Mouse (Mus musculus) lung, postnatal 0 days (tissue): ENCODE measurements around the gene Capn5. TPM values are rescaled to one million over a fixed set of nuclear protein-coding genes. Genes with fewer than 3 reads are reported as not detected.

Experiments used
- ATAC-seq: fragments of 200-750 bp; cut with Nextera tagmentation; 2 replicates; pipeline ENCODE4 v1.8.0; 2017; ENCODE audit warnings: moderate library complexity
- DNase-seq: peaks from one replicate; pipeline ENCODE4 v3.0.0-alpha.2; 2016; ENCODE audit warnings: low spot score
- H3K27ac ChIP-seq: fragments of 300-500 bp; sonication (generic); 2 replicates; pipeline ENCODE4 v1.5.1; 2014; ENCODE audit warnings: antibody characterized with exemption, mild to moderate bottlenecking, low read length, mixed read lengths
- H3K27me3 ChIP-seq: fragments of 300-500 bp; sonication (generic); replicated peaks from 2 replicates; pipeline ENCODE4 v1.6.1; 2014; ENCODE audit warnings: low read length, mixed read lengths; ENCODE audit not compliant: insufficient read depth
- H3K36me3 ChIP-seq: fragments of 300-500 bp; sonication (generic); 2 replicates; pipeline ENCODE4 v1.6.1; 2014; ENCODE audit warnings: low read length, mixed read lengths; ENCODE audit not compliant: insufficient read depth
- H3K4me1 ChIP-seq: fragments of 300-500 bp; sonication (generic); 2 replicates; pipeline ENCODE4 v1.6.1; 2014; ENCODE audit warnings: antibody characterized with exemption, low read depth, low read length, mixed read lengths; ENCODE audit not compliant: insufficient read depth
- H3K4me2 ChIP-seq: fragments of 300-500 bp; sonication (generic); replicated peaks from 2 replicates; pipeline ENCODE4 v1.6.1; 2014; ENCODE audit warnings: low read depth, mild to moderate bottlenecking, low read length, moderate library complexity, mixed read lengths
- H3K4me3 ChIP-seq: fragments of 300-500 bp; sonication (generic); 2 replicates; pipeline ENCODE4 v1.5.1; 2014; ENCODE audit warnings: low read depth, low read length
- H3K9ac ChIP-seq: fragments of 300-500 bp; sonication (generic); replicated peaks from 2 replicates; pipeline ENCODE4 v1.6.1; 2014; ENCODE audit warnings: low read depth, mild to moderate bottlenecking
- H3K9me3 ChIP-seq: fragments of 300-500 bp; sonication (generic); 2 replicates; pipeline ENCODE4 v1.6.1; 2016; ENCODE audit warnings: low read length, mixed read lengths
- CTCF ChIP-seq: IDR thresholded peaks from 2 replicates; pipeline ENCODE4 v1.5.1; 2016; ENCODE audit warnings: antibody characterized with exemption, mild to moderate bottlenecking
- EP300 ChIP-seq: IDR thresholded peaks from 2 replicates; pipeline ENCODE4 v1.6.1; 2016; ENCODE audit warnings: antibody characterized with exemption, mild to moderate bottlenecking, control low read depth
- WGBS: fragments of 180-500 bp; shearing (Covaris S2); extraction: QIAGEN DNeasy Blood & Tissue Kit; methylation state at CpG from one replicate; pipeline ENCODE4 v1.1.7; 2014; 5-methylcytosine and 5-hydroxymethylcytosine counted together
- polyA plus RNA-seq: library from polyadenylated mRNA; unstranded; fragments of >200 nt; fragmentation: Nextera tagmentation; extraction: Ambion mirVana; gene quantifications from 2 replicates; pipeline ENCODE4 v1.2.1, GENCODE M21; 2015

Gene Capn5
- polyA plus RNA-seq, 1 experiment from 2014 or later: 5.2 TPM

DNA sequence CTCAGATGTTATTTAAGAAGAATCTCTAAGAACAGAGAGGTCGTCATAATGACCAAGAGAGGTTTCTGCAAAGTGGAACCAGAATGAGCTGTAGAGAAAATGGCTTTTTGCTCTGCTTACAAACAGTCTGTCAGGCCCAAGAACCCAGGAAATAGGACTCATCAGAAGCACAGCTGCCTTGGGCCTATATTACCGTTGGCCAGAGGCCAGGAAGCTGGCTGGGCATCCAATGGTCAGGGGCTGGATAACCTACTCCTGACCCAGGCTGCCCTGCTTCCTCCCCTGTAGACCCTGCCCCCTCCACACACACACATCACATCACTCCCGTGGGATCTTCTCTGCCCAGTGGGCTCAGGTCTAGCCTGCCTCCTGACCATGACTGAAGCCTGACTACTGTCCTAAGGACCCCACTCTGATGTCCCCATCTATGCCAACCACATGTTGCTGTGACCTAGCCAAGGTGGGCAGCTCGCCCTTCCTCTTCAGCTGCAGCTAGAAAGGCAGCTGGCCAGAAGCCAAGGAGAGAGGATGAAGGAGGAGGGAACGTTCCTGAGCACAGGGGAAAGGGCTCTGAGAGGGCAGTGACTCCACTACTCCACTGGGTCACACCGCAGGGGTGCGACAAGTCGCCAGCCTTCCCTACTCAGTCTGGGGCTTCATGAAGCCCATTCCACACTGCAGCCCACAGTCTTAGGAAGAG is 17.9 kb downstream of the Capn5 start:
- Histone ChIP-seq H3K27me3 (no peaks in the 10 kb centered on the region), H3K9me3 (no peaks in the 10 kb centered on the region), H3K27ac (peak overlapping the region; percentile 71), H3K4me1 (peaks cover 37% of the 10 kb centered on the region), H3K9ac (no peak overlapping the region), H3K4me2 (no peak overlapping the region), H3K4me3 (no peak overlapping the region), H3K36me3 (no peaks in the 10 kb centered on the region)
- ATAC-seq: no peak
- TF ChIP-seq EP300 (no peak), CTCF (no peak)
- DNase-seq: peak; percentile 48
- WGBS: 14% methylated on average over 8 of the region's 8 CpGs

DNA sequence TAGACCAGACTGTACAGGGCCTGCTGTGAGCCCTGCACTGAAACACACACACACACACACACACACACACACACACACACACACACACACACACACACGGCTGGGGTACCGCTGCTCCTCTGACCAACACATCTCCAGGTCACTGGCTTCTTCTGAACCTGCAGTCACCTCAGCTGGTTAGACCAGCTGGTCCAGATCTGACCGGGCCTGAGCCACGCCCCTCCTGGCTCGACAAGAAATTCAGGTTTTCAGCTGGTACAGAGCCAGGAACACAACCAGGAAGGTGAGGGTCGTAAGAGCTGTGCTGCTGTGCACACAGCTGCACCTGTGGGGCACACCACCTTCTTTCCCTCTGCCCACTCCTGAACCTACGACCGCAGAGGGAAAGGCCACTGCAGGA is 19.6 kb downstream of the Capn5 start:
- DNase-seq (peak; percentile 80), ATAC-seq (peak; percentile 60)
- Histone ChIP-seq H3K4me2 (no peak overlapping the region), H3K36me3 (no peaks in the 10 kb centered on the region), H3K27ac (no peak overlapping the region), H3K9ac (no peak overlapping the region), H3K9me3 (no peaks in the 10 kb centered on the region), H3K4me3 (no peak overlapping the region), H3K27me3 (no peaks in the 10 kb centered on the region), H3K4me1 (peaks cover 29% of the 10 kb centered on the region)
- 28% methylated on average over 8 of the region's 8 CpGs for WGBS
- peak; percentile 69 for TF ChIP-seq EP300
- TF ChIP-seq CTCF: no peak

DNA sequence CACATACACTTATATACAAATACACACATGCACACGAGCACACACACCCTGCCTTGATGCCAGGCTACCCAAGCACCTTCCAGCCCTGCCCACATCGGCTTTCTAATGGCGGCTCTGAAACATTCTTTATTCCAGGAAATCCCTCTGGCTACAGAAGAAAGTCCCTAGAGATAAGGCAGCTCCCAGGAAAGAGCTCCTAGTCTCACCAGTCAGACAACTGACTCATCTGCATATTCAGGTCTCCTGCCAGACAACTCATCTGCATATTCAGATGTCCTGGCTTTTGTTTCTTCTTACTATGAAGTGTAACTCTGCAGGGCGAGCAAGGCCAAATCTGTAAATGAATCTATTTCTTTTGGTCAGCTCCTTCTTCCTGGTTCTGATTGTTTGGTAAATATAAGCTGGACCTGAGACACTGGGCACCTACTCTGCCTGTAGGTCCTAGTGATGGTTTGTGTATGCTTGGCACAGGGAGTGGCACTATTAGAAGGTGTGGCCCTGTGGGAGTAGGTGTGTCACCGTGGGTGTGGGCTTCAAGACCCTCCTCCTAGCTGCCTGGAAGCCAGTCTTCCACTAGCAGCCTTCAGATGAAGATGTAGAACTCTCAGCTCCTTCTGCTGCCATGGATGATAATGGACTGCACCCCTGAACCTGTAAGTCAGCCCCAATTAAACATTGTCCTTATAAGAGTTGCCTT is 20.3 kb downstream of the Capn5 start:
- H3K4me1 ChIP-seq: peaks cover 29% of the 10 kb centered on the region
- H3K9me3 ChIP-seq: no peaks in the 10 kb centered on the region
- H3K27me3 ChIP-seq: no peaks in the 10 kb centered on the region
- H3K36me3 ChIP-seq: no peaks in the 10 kb centered on the region
- no peak overlapping the region for H3K9ac ChIP-seq
- WGBS: 37% methylated on average over 5 of the region's 5 CpGs
- H3K27ac ChIP-seq: no peak overlapping the region
- H3K4me2 ChIP-seq: no peak overlapping the region
- ATAC-seq: no peak
- no peak overlapping the region for H3K4me3 ChIP-seq
- DNase-seq: no peak
- no peak for TF ChIP-seq CTCF

DNA sequence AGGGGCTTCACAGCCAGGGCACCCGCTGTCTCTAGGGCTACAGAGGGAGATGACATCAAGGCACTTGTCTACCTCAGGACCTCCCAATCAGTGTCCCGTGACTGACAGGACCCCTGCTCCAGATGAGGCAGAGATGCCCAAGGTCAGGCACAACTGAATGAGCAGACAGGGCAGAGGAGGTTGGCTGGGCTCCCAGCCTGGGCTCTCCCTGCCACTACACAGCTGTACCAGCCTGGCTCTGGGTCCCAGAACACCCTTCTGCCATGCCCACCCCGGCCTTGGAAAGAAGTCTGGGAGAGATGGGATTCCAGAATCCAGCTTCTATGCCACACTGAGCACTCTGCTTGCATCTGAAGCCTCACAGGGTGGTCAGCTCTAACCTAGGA is 21.8 kb downstream of the Capn5 start:
- Histone ChIP-seq H3K27ac (peak overlapping the region; percentile 62), H3K9ac (no peak overlapping the region), H3K4me3 (no peak overlapping the region), H3K36me3 (no peaks in the 10 kb centered on the region), H3K9me3 (no peaks in the 10 kb centered on the region), H3K4me1 (peaks cover 20% of the 10 kb centered on the region), H3K4me2 (no peak overlapping the region), H3K27me3 (no peaks in the 10 kb centered on the region)
- WGBS: 55% methylated on average over 2 of the region's 3 CpGs
- ATAC-seq (no peak), DNase-seq (no peak)
- TF ChIP-seq EP300 (no peak), CTCF (no peak)

DNA sequence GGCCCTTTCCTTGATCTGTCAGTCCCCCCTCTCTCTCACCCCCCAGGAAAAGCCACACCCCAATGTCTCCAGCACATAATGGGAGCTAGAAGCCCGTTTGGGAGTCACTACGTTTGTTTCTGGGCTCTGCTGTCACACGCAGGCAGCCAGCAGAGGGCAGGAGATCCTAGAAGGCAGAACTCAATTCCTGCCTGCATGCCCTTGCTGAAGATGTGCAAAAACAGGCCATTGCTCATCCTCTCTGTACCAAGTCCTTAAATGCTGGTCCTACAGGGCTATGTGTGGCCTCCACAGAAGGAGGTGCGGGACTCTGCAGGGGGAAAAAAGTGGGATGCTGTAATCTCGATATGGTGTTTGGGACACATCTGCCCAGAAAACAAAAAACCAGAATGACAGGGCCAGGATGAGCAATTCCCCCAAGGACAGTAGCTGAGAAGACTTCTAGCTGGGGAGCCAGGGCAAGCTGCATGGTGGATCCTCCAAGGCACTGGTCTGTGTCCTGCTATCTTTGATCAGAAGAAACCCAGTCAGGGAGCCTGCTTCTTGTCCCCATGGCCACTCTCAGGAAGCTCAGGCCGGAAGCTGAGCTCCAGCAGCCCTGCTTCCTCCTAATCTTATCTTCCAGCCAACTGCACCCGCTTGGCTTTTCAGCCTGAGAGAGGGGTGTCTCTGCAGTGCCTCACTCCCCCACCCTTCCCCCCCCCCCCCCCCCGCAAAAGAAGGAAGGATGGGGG is 22.4 kb downstream of the Capn5 start:
- Histone ChIP-seq H3K27me3 (no peaks in the 10 kb centered on the region), H3K4me1 (peaks cover 16% of the 10 kb centered on the region; the same call in 1 of the 2 replicates), H3K4me2 (no peak overlapping the region), H3K9me3 (no peaks in the 10 kb centered on the region), H3K36me3 (no peaks in the 10 kb centered on the region), H3K9ac (no peak overlapping the region), H3K27ac (no peak overlapping the region), H3K4me3 (no peak overlapping the region)
- TF ChIP-seq EP300 (0 out of 2 replicates have a peak, but pooled peaks have one; percentile 29), CTCF (peak; percentile 95)
- peak; percentile 72 for ATAC-seq
- WGBS: 23% methylated on average over 7 of the region's 8 CpGs
- DNase-seq: peak; percentile 81

DNA sequence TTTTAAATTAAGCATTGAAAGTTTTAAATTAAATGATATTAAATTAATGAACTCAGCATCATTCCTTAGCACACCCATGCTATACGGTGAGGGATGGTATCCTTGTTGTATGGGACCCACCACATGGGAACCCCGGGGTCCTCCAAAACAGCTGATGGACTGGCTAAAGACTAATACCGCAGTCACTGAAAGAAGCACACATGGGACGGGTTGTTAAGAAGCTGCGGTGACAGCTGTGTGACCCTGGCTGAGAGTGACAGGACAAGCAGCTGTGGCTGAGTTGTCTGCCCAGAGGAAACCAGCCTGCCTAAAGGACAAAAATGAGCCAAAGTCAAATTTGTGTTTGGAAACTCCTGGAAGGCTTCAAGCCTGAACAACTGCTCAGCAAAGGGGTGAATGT is 24.2 kb downstream of the Capn5 start:
- H3K27ac ChIP-seq: no peak overlapping the region
- 67% methylated on average over 5 of the region's 5 CpGs for WGBS
- H3K4me2 ChIP-seq: no peak overlapping the region
- ATAC-seq (no peak), DNase-seq (no peak)
- TF ChIP-seq EP300 (no peak), CTCF (no peak)
- H3K36me3 ChIP-seq: no peaks in the 10 kb centered on the region
- H3K4me1 ChIP-seq: peaks cover 4% of the 10 kb centered on the region; the same call in 1 of the 2 replicates
- H3K9me3 ChIP-seq: no peaks in the 10 kb centered on the region
- no peak overlapping the region for H3K9ac ChIP-seq
- H3K4me3 ChIP-seq: no peak overlapping the region
- H3K27me3 ChIP-seq: no peaks in the 10 kb centered on the region
